Mouse (Mus musculus) forebrain, embryonic 14.5 days (tissue): ENCODE measurements around the gene Fcgr1. TPM values are rescaled to one million over a fixed set of nuclear protein-coding genes. Genes with fewer than 3 reads are reported as not detected.
"Not testable (repeated sequence)": the region's sequence is repeated elsewhere in the genome, so short reads cannot be mapped to it uniquely, and the experiment has no call there.

Source experiments
- ATAC-seq: fragments of 200-750 bp; cut with Nextera tagmentation; 2 replicates; pipeline ENCODE4 v1.8.0; 2017; ENCODE audit warnings: mild to moderate bottlenecking, moderate library complexity
- DNase-seq: peaks from one replicate; pipeline ENCODE4 v3.0.0-alpha.2; 2015; ENCODE audit warnings: low spot score
- H3K27ac ChIP-seq: fragments of 300-500 bp; sonication (generic); 2 replicates; pipeline ENCODE4 v1.5.1; 2014; ENCODE audit warnings: low read depth, mild to moderate bottlenecking, control low read depth, low read length, moderate library complexity
- H3K27me3 ChIP-seq: fragments of 300-500 bp; sonication (generic); replicated peaks from 2 replicates; pipeline ENCODE4 v1.6.1; 2014; ENCODE audit warnings: low read length, control low read depth, mixed read lengths; ENCODE audit not compliant: control insufficient read depth, insufficient read depth
- H3K36me3 ChIP-seq: fragments of 300-500 bp; sonication (generic); 2 replicates; pipeline ENCODE4 v1.6.1; 2014; ENCODE audit warnings: low read length, control low read depth; ENCODE audit not compliant: control insufficient read depth, insufficient read depth
- H3K4me1 ChIP-seq: fragments of 300-500 bp; sonication (generic); 2 replicates; pipeline ENCODE4 v1.6.1; 2014; ENCODE audit warnings: antibody characterized with exemption, low read length, control low read depth; ENCODE audit not compliant: control insufficient read depth, insufficient read depth
- H3K4me2 ChIP-seq: fragments of 300-500 bp; sonication (generic); 2 replicates; pipeline ENCODE4 v1.6.1; 2014; ENCODE audit warnings: mild to moderate bottlenecking, control low read depth, low read length
- H3K4me3 ChIP-seq: fragments of 300-500 bp; sonication (generic); 2 replicates; pipeline ENCODE4 v1.5.1; 2014; ENCODE audit warnings: low read depth, low read length, control low read depth
- H3K9ac ChIP-seq: fragments of 300-500 bp; sonication (generic); 2 replicates; pipeline ENCODE4 v1.6.1; 2014; ENCODE audit warnings: mild to moderate bottlenecking, low read length, control low read depth, moderate library complexity
- H3K9me3 ChIP-seq: fragments of 300-500 bp; sonication (generic); replicated peaks from 2 replicates; pipeline ENCODE4 v1.6.1; 2016; ENCODE audit warnings: low read length, control low read depth, mixed read lengths; ENCODE audit not compliant: control insufficient read depth
- WGBS: fragments of 180-500 bp; shearing (Covaris S2); extraction: QIAGEN DNeasy Blood & Tissue Kit; methylation state at CpG from one replicate; pipeline ENCODE4 v1.1.7; 2014; 5-methylcytosine and 5-hydroxymethylcytosine counted together
- polyA plus RNA-seq: library from polyadenylated mRNA; unstranded; fragments of >200 nt; fragmentation: Nextera tagmentation; extraction: Ambion mirVana; gene quantifications from 2 replicates; pipeline ENCODE4 v1.2.1, GENCODE M21; 2014

The Fcgr1 gene
- polyA plus RNA-seq, 1 experiment from 2014 or later, result 1.6 TPM

- DNase-seq (no peak), ATAC-seq (no peak)
- H3K27me3 ChIP-seq, result no peaks in the 10 kb centered on the region
- H3K9ac ChIP-seq, result peak overlapping the region; percentile 79; the same call in 1 of the 2 replicates
- H3K4me2 ChIP-seq, result peak overlapping the region; percentile 69
- H3K9me3 ChIP-seq, result no peaks in the 10 kb centered on the region
- 80% methylated on average over 7 of the region's 7 CpGs for WGBS
- H3K4me1 ChIP-seq, result peaks cover 17% of the 10 kb centered on the region; the same call in 1 of the 2 replicates
- H3K4me3 ChIP-seq, result no peak overlapping the region
- peak overlapping the region; percentile 27; the same call in 1 of the 2 replicates for H3K27ac ChIP-seq
- no peaks in the 10 kb centered on the region for H3K36me3 ChIP-seq
Observed at GRCm38 (mm10) chr3:96243921-96244572, 49.7 kb downstream of the Fcgr1 start.

GRCm38 (mm10) chr3:96240799-96241197 lies 53.0 kb downstream of the Fcgr1 start:
- peak overlapping the region; percentile 50 for H3K4me2 ChIP-seq
- H3K9me3 ChIP-seq, result no peaks in the 10 kb centered on the region
- DNase-seq, result no peak
- H3K27me3 ChIP-seq, result no peaks in the 10 kb centered on the region
- H3K9ac ChIP-seq, result peak overlapping the region; percentile 56
- no peaks in the 10 kb centered on the region for H3K36me3 ChIP-seq
- WGBS, result 70% methylated on average over 9 of the region's 9 CpGs
- ATAC-seq, result no peak
- peak overlapping the region; percentile 19; the same call in 1 of the 2 replicates for H3K4me3 ChIP-seq
- peaks cover 25% of the 10 kb centered on the region; the same call in 1 of the 2 replicates for H3K4me1 ChIP-seq
- peak overlapping the region; percentile 79 for H3K27ac ChIP-seq

GRCm38 (mm10) chr3:96239949-96240798 lies 53.6 kb downstream of the Fcgr1 start, which contains the start of gene Hist2h2aa2:
Gene Hist2h2aa2, minus strand, starts transcription at chr3:96240276.
- 6% methylated on average over 16 of the region's 85 CpGs for WGBS
- H3K36me3 ChIP-seq, H3K9me3 ChIP-seq, H3K27me3 ChIP-seq: not testable (repeated sequence)
- Histone ChIP-seq H3K4me2 (peak within 1 kb of the TSS; percentile 50), H3K4me1 (peaks cover 25% of the 10 kb centered on the region; the same call in 1 of the 2 replicates), H3K4me3 (peak within 1 kb of the TSS; percentile 22), H3K27ac (peak within 1 kb of the TSS; percentile 79), H3K9ac (peak within 1 kb of the TSS; percentile 56)
- DNase-seq (peak; percentile 73), ATAC-seq (peak; percentile 86)

GRCm38 (mm10) chr3:96238954-96239793 lies 54.6 kb downstream of the Fcgr1 start, which contains the start of gene Hist2h3c2:
Gene Hist2h3c2, minus strand, starts transcription at chr3:96239127.
- H3K36me3 ChIP-seq, DNase-seq, H3K9me3 ChIP-seq, H3K27me3 ChIP-seq: not testable (repeated sequence)
- Histone ChIP-seq H3K4me3 (peak within 1 kb of the TSS; percentile 37), H3K27ac (peak within 1 kb of the TSS; percentile 66), H3K4me2 (peak within 1 kb of the TSS; percentile 57), H3K4me1 (peaks cover 20% of the 10 kb centered on the region; the same call in 1 of the 2 replicates), H3K9ac (peak within 1 kb of the TSS; percentile 74)
- 0% methylated on average over 17 of the region's 68 CpGs for WGBS
- ATAC-seq, result peak; percentile 88

- peak overlapping the region; percentile 74 for H3K9ac ChIP-seq
- ATAC-seq, result no peak
- WGBS, result under 1% methylated on average over 12 of the region's 12 CpGs
- DNase-seq, result no peak
- peak overlapping the region; percentile 57 for H3K4me2 ChIP-seq
- H3K9me3 ChIP-seq, result no peaks in the 10 kb centered on the region
- H3K27ac ChIP-seq, result peak overlapping the region; percentile 66
- no peaks in the 10 kb centered on the region for H3K36me3 ChIP-seq
- peak overlapping the region; percentile 37 for H3K4me3 ChIP-seq
- no peaks in the 10 kb centered on the region for H3K27me3 ChIP-seq
- peaks cover 16% of the 10 kb centered on the region; the same call in 1 of the 2 replicates for H3K4me1 ChIP-seq
Observed at GRCm38 (mm10) chr3:96237904-96238511, 55.8 kb downstream of the Fcgr1 start.

GRCm38 (mm10) chr3:96237335-96237903 lies 56.4 kb downstream of the Fcgr1 start:
- H3K4me3 ChIP-seq, result peak overlapping the region; percentile 37
- DNase-seq (no peak), ATAC-seq (no peak)

GRCm38 (mm10) chr3:96236834-96237334 lies 56.9 kb downstream of the Fcgr1 start:
- Histone ChIP-seq H3K4me1 (peaks cover 16% of the 10 kb centered on the region; the same call in 1 of the 2 replicates), H3K4me3 (peak overlapping the region; percentile 37), H3K4me2 (peak overlapping the region; percentile 57), H3K36me3 (no peaks in the 10 kb centered on the region), H3K9ac (peak overlapping the region; percentile 74), H3K9me3 (no peaks in the 10 kb centered on the region), H3K27me3 (no peaks in the 10 kb centered on the region), H3K27ac (no peak overlapping the region)
- ATAC-seq (no peak), DNase-seq (no peak)
- 84% methylated on average over 4 of the region's 4 CpGs for WGBS

More at GRCm38 (mm10) chr3:96237335-96237903, 56.4 kb downstream of the Fcgr1 start:
- Histone ChIP-seq H3K9ac (peak overlapping the region; percentile 74), H3K4me1 (peaks cover 16% of the 10 kb centered on the region; the same call in 1 of the 2 replicates), H3K27me3 (no peaks in the 10 kb centered on the region), H3K36me3 (no peaks in the 10 kb centered on the region), H3K9me3 (no peaks in the 10 kb centered on the region), H3K27ac (no peak overlapping the region), H3K4me2 (peak overlapping the region; percentile 57)
- WGBS, result 17% methylated on average over 7 of the region's 7 CpGs
